Mouse (Mus musculus) embryonic stem cell, embryonic (primary cell): ENCODE results near the gene Gm21905.

Source experiments
- CTCF ChIA-PET, 4 experiments: fragments of 300-600 bp in 2 of 4; fragments of 350-600 bp in 2 of 4; sonication (Branson Sonifier 250); formaldehyde crosslinking; loops; one replicate each; lab custom pipeline; 2022; ENCODE audit warnings: inconsistent platforms in 2 of 4; lab: Charles Lee
- POLR2A ChIA-PET, 4 experiments: fragments of 300-600 bp in 2 of 4; fragments of 350-600 bp in 2 of 4; sonication (Branson Sonifier 250); formaldehyde crosslinking; loops; one replicate each; lab custom pipeline; 2022; ENCODE audit warnings: antibody characterized with exemption in 4 of 4, inconsistent platforms in 1 of 4; lab: Charles Lee

Gm21905 gene

DNA sequence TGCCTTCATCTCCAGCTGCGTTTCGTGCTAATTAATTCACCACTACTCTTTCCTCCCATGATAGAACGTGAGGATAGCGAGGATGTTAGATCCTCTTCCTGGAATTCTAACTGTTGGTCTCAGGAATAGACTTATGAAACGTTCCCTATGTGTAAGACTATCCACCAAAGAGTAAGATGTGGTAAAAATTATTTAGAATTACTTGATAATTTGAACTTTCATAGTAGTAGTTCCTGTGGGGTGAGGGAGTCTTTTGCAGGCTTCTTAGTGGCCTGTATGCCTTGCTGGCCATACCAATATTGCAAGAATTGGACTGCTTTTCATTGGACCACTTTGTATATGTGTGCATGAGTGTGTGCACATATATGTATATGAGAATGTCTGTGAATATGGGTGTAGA is at the start of gene Gm21905:
Gene Gm21905, minus strand, starts transcription at position 101 of the 400 bp plus-strand sequence.
- POLR2A ChIA-PET, result no interaction called here
- CTCF ChIA-PET, result no interaction called here

DNA sequence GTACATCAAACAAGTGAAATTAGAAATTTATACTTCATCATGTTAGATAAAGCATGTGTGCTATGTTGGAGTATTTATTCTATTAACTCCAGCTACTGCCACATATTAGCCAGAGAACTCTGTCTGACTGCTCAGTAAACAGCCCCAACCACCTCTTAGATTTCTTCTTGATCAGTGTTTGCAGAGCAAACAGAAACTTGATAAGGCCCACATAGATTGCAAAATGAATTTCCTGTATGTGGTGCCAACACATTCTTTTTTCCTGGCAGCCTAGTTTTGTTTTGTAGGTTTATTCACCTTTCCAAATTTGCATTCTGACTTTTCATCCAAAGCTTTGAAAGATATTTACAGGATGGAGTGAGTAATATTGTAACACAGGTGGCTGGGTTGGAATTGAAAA is 44.2 kb upstream of the Gm21905 start:
- ChIA-PET CTCF (no interaction called here), POLR2A (no interaction called here)

DNA sequence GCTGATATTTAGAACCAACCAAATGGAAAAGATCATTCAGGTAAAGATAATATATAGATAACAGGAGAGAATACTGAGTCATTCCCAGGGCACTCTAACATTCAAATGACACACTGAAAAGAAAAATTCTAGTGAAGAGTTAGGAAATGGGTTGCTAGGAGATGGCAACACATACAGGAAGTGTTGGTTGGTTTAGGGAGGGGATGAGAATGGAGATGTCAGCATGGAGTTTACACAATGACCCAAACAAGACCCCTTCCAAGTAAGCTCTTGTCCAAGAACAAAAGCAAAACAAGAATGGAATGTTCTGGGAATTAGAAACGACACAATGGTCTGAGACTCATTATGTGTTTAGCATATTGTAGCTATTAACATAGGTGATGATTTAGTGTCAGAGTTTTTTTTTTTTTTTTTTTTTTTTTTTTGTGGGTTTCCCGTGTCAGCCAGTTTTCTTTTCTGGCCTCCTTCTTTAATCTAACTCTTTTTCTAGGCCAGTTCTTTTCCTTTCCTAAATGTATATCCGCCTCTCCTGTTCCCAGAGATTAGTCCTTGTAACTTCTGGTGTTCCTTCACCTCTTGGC is 35.8 kb upstream of the Gm21905 start:
- ChIA-PET POLR2A (no interaction called here), CTCF (interaction anchor here in 1 of 4 experiments (0.6 to 0.7 kb wide), 2 partner anchors 147 to 226 kb away, joined by 3 to 4 read pairs; no protein-coding TSS in a partner anchor)

DNA sequence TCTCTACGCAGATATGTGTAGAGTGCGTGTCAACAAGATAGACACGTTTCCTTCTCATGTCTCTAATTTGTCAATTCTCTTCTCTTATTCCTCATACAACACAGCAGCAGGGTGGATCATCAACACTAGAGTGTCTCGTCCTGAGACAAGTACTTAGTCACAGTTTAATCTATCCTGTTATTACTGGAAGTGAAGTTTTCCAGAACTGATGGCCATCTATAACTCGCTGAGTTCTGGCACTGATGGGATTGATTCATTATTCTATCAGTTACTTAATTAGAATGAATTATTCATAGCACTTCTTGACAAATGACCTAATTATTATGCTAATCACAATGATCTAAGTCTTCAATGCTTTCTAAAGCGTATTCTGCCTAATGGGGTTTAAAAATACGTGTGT is 23.3 kb upstream of the Gm21905 start:
- CTCF ChIA-PET, result no interaction called here
- POLR2A ChIA-PET, result no interaction called here

DNA sequence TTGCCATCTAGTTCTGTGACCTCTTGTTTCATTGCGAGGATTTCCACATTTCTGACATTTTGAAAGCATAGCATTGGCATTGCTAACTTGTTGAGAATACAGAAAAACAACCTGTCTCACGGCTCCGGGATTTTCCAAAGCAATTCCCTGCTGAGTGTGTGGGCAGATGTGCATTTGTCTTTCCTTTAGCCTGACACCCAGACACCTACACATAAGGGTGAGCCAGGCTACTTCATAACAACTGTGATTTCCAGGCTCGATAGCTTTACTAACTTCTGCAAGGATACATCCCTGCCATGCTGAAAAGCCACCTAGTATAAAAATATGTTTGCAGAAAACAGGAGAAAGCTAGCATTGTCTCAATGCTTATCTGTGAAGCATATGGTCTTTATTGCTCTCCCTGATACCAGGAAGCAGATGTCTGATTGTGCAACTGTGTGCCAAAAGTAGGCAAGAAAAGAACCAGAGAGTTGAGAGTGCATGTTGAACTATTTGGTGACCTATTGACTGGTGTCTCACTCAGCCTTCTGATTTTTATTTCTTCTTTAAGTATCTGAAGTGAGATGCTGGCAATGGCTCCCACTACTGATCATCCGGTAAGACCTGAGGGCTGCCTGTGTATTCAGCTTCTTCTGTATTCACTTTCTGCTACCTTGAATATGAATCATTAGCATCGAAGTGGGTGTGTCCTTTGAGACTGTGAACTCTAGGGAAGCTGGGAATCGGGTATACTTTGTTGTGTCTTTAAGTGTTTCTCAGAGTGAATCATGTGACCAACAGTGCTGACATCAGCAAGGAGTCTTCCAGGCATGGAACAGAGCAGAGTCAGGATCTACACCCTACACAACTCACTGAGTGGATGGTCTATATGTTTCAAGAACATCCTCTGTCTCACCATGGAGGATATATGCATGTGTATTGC is 15.7 kb upstream of the Gm21905 start:
- CTCF ChIA-PET, result no interaction called here
- POLR2A ChIA-PET, result no interaction called here

DNA sequence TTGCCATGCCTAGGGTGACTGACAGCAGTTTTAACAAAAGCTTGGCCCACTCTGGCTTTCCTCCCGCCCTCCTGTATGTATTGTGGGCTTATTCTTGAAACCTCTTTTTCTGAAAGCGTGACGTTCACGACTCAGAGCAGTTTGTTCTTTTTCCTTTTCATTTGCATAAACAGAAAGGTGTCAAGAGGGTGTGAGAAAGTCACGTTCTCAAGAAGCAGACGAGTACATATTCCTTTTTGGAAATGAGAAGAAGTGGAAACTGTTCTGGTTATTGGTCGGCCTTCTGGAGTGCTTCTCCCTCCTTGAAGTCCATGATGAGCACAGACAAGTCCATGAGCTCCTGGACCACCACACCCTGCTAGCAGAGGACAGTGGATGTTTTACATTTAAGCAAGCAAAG is 9.3 kb upstream of the Gm21905 start:
- ChIA-PET CTCF (no interaction called here), POLR2A (no interaction called here)

DNA sequence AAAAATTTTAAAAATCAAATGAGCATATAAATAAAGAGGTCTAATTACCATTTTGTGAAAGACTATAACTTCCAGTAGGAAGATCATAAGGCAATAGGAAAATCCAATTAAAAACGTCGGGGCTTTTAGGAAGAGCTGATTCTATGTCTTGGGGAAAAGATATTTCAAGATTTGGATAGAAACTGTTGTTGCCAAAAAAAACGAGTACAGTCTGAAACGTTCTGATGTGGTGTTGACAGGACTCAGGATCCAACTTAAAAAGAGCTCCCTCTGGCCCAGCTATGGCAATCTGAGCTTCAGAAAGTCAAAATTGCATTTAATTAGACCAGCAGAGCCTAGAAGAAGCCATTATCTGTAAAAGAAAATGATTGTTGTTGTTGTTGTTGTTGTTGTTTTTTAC is 7.9 kb upstream of the Gm21905 start:
- POLR2A ChIA-PET, result no interaction called here
- CTCF ChIA-PET, result interaction anchor here in 1 of 4 experiments (0.7 kb wide), 1 partner anchor 161 kb away, joined by 3 read pairs; no protein-coding TSS in a partner anchor

DNA sequence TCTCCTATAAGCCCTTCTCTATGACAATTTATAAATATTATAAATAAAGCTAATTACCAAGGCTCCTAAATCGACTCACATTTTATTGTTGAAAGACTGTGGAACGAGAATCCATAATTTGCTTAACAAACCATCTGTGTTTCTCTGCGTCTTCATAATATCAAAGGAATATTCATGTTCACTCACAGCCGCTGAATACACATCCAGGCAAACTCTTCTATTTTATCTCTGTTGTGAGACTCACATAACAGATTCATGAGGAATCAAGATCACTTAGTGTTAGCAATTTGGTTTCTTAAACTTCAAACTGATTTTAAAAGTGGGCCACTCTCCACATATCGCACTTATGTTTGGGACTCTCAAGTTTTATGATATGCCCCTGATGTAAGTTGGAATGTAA is 1.9 kb upstream of the Gm21905 start:
- CTCF ChIA-PET, result no interaction called here
- POLR2A ChIA-PET, result no interaction called here

DNA sequence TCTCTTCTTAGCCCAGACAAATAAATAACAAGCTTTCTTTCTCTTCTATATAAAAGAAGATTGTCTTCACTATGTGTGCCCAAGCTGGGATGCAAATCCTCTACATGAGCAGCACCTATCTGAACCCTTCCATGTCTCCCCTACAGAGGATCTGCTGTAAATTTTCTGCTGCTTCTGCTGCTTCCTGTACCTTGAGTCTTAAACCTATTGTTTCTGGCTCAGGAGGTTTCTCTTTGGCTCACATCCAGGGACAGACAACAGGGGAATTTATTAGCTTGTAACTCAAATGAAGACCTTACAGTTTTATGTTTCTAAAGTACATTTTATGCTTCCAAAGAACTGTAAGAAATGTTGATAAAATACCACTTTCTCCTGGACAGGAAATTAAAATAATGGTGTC is 785 bp upstream of the Gm21905 start:
- CTCF ChIA-PET, result no interaction called here
- POLR2A ChIA-PET, result no interaction called here

DNA sequence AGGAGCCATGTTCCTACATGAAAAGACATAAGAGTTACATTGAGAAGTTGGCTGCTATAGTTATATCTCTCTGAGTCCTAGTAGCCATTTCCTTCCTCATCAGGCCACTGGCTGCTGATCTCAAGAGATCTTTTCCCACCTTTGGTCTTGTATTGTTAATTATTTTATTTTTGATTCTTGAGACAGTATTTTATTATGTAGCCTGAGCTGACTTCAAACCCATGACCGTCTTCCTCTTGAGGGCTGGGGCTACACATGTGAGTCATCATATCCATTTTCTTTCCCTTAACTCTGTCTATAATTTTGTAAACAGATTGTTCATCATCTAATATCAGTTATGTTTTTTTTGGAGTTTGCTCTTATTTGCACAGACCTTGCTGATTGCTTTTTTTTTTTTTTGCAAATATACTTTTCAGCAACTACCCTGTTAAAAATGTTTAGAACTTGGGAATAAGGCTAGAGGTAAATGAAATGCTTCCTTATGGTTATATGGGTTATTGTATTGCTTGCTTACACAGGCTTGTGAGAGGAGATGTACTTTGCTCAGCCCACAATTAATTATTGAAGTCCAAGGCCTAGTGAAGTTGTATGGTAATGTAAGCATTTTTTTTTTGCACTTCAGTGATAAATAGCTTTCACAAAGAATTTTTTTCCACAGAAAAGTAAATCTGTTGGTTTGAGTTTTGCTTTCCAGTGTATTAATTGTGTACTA is 2.0 kb downstream of the Gm21905 start:
- POLR2A ChIA-PET, result interaction anchor here in 1 of 4 experiments (0.5 kb wide), 1 partner anchor 974 kb away, joined by 3 read pairs; no protein-coding TSS in a partner anchor
- CTCF ChIA-PET, result interaction anchor here in 1 of 4 experiments (0.6 kb wide), 1 partner anchor 884 kb away, joined by 3 read pairs; no protein-coding TSS in a partner anchor

DNA sequence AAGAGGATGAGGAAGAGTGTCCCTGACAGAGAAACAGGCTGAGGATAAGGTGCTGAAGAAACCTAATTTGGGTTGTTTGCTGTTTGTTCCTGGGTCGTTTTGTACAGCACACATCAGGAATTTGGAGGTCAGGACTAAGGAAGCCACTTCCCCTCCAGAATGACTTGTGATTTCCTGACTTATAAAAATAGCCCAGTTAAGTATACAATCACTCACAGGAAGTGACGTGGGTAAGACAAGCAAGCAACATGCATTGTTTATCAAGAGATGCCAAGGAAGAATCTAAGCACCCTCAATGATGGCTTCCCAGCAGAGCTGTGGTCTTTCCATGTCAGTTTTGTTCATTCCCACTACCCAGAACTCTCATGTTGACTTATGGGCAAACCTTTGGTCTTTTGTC is 3.0 kb downstream of the Gm21905 start:
- ChIA-PET POLR2A (no interaction called here), CTCF (no interaction called here)

DNA sequence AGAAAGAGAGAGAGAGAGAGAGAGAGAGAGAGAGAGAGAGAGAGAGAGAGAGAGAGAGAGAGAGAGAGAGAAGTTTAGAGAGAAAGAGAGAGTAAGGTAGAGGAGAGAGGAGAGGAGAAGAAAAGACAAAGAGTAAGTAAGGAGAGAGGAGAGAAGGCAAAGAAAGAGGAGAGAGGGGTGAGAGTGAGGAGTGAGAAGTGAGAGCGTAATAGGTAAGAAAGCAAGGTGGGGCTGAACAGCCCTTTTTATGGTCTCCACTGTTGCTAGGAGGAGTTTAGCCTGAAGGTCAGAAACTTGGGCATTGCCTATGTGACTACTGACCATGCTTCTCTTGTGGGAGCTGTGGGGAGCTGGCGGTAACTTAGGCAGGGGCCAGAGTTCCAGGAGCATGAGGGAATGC is 4.9 kb downstream of the Gm21905 start, which contains the start of gene Gm5108:
Gene Gm5108, plus strand, starts transcription at position 301 of the 400 bp plus-strand sequence.
- CTCF ChIA-PET, result interaction anchor here in 2 of 4 experiments (0.7 kb wide), 2 partner anchors 106 to 1542 kb away, joined by 3 read pairs; no protein-coding TSS in a partner anchor
- POLR2A ChIA-PET, result no interaction called here

DNA sequence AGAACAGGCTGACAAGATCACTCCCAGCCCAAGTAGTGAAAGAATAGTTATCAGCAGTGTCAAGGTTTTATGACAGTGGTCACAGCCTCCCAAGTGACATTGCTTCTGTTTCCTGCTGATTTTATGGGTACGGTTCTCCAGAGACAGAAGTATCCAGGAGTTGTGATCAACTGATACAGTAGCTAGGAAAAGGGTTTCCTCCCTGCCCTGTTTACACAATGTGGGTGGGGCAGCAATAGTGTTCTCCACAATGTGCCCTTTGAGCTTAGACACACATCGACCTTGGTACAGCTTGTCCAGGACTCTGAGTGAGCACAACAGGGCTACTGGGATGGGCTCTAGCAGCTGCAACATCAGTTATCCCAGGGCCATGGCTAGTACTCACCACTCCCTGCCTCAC is 14.6 kb downstream of the Gm21905 start:
- ChIA-PET POLR2A (no interaction called here), CTCF (no interaction called here)

DNA sequence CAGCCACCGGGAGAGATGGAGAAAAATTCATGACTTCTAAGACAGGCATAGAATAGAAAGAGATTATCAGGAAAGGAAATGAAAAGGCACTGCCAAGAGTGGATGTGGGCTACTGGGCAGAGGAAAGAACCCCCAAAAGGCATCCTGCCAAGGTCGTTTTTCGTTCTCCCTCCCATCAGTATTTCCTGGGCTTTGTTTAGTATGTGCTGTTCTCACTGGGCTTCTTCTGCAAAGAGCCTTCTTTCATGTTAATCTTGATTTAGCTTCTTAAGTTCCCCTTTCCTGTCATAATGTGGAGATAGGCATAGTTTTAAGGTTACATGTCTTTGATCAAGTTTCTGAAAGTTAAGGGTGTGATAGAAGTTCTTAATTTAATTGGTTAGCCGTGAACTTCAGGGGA is 15.6 kb downstream of the Gm21905 start:
- CTCF ChIA-PET, result interaction anchor here in 1 of 4 experiments (0.7 kb wide), 1 partner anchor 92 kb away, joined by 8 read pairs; no protein-coding TSS in a partner anchor
- POLR2A ChIA-PET, result no interaction called here

DNA sequence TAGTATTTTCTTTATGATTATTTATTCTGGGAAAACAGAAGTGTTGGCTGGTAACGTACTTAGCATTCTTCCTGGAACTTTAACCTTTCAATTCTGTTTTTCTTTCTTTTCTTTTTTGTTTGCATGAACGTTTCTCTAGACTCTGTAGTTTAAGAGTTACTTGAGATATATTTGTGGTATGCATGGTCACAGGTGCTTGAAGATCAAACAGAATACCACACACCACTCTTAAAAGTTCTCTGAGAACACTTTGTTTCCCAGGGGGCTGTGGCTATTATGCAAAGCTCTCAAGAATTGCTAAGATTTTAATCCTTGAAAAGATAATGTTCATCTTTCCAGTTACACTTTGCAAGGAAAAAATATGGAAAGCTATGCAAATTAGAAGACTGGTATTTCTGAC is 41.7 kb downstream of the Gm21905 start:
- POLR2A ChIA-PET, result no interaction called here
- CTCF ChIA-PET, result no interaction called here

DNA sequence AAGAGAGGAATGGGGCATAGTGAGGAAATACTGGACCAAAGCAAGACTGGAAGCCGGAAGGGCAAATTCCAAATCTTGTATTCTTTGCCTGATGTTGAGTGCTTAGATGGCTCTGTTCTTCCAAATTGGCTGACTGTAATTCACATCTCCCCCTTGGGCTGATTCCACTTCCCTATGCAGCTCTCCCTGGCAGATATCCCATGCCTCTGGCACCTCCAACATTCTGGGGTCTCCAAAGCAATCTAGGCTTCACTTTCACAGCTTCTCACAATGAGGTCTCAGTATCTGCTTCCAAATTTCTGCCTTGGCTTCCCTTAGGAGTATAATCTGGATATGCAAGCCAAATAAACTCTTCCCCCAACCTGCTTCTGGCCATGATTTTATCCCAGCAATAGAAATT is 47.3 kb downstream of the Gm21905 start:
- ChIA-PET POLR2A (no interaction called here), CTCF (no interaction called here)

DNA sequence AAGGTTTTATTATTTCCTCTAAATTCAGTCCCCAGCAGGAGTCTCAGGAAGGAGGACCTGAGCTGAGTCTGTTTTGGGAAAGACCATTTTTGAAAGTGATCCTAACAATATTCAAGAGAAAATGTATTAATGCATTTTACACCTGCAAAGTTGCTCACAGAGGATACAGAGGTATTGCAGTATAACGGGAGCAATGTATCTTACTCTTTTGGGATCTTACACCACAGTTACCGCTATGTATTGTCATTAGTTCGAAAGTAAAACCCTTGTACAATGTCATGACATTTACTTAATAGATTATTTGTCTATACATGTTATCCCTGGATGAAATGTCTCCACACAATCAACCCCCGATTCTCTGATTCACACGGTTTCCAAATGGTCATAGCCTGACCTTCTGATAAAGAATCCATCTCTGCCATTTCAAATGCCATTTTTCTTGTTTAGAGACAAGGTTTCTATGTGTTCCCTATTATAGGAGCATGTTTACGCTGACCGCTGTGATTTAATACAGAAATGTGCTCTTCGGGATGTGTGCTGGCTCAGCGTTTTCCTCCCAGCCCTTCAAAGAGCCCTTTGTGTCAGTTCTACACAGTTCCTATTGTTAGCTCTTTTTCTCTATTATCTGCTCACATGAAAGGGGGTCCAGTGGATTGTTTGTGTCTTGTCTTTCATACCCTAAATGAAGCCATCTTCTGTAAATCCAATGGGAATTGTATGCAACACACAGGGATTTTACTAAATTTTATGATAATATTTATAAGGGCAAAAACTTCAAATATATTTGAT is 61.6 kb downstream of the Gm21905 start:
- ChIA-PET CTCF (no interaction called here), POLR2A (no interaction called here)

DNA sequence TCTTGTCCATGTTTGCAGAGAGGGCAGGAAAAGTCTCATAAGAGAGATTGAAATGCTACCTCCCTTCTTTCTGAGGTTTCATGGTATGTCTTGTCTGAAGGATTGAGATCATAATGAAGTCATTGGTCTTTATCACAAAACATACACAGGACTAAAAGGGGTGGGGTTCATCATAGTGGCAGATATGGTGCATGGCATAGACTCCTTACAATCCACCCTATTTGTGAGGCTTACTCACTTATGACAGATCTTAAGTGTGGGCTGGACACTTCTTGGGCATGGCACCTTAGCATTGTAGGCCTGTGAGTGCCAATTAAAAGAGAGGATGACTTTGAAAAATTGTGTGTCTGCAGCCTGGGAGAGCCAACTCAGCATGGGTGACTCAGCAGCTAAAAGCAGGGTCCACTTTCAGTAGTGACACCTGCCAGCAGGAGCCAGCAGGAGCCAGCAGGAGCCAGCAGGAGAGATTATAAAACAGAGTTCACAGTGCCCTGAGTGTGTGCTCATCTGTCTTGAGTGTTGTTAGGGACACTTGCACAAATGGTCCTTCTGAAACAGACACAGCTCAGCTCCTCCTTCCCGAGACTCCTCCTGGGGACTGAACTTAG is 62.6 kb downstream of the Gm21905 start:
- ChIA-PET CTCF (no interaction called here), POLR2A (no interaction called here)
